Mouse (Mus musculus): ENCODE measurements at regions not wholly inside any gene's neighbourhood (a gene's known extent, or its start where the extent isn't known, plus 50 kb on each side); places are given as distances from the start of the nearest gene placed in this dataset.

DNA sequence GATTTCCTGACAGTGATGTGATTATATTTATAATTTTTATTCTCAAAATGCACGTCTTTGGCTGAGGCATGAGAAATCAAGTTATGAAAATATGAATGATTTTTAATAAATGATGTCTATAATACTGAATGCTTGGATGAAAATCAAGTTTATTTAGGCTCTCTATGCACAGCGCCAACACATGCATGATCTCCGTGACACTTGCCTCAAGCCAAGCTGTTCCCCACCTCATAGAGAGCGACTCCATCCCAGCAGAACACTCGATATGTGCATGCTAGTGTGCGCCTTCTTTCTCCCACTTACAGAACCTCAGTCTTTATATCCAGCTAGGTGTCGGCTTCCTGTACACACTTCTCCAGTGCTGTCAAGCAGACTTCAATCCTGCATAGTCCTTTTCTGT, 139.8 kb upstream of the Gm9833 start:
- DNase-seq (ENCODE audit: low spot score in 2 of 2): no peak

GRCm38 (mm10) chr3:9957870-9958269, 130.0 kb upstream of the Gm9833 start:
- DNase-seq (ENCODE audit: low spot score in 2 of 2): no peak

DNA sequence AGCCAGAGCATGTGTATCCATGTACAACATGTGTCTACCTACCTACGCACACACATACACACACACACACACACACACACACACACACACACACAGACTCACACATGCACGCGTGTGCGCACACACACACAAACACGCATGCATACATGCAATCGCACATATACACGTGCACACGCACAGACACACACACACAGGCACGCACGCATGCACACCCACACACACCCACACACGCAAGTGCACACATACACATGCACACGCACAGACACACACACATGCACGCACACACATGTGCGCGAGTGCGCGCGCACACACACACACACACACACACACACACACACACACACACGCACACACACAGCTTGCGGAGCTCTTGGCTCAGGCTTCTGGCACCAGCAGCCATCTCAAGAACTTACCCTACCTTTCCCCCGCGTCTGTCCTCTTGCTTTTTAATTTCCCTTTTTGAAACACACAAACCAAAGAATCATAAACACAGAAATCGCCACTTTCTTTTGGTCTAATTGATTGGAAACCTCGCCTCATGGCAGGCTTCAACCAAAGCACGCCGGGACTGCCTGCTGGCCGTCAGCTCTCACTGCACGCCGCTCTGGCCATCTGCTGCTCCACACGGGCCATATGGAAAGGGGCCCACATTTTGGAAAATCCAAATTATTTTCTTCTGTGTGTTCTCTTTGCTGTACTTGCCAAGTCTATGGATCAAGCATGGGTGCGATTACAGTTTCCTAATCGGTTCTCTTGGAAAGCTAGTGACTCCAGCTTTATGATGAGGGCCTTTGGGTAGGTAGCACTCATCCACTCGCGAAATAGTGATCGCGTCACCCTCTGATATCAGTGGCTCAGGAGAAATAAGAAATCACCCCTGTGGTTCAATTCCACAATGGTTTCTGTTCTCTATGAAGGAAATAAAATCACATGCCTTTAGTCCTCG, 127.9 kb upstream of the Gm9833 start:
- DNase-seq (ENCODE audit: low spot score in 2 of 2): no peak

DNA sequence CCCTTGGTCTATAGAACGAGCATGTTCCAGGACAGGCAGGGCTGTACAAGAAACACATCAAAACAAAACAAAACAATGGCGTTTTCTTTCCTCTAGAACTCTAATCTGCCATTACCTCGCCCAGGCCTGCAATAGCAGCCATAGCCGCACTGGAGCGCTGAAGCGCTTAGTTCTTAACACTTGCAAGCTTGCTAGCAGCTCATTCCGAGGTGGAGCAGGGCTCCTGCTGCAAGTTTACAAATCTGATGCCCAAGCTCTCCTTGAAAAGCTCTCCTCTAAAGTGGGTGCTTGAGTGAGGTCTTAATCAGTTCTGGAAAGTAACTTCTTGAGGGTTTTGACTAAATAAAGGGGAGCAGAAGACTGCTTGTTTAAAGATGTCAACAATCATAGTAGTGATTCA, 127.2 kb upstream of the Gm9833 start:
- peak; percentile 44 to 46 for DNase-seq (ENCODE audit: low spot score in 2 of 2)
